Mouse (Mus musculus) heart, embryonic 11.5 days (tissue): ENCODE data around the gene Neurog3. TPM values are rescaled to one million over a fixed set of nuclear protein-coding genes. Genes with fewer than 3 reads are reported as not detected.

Source experiments
- ATAC-seq: fragments of 200-750 bp; cut with Nextera tagmentation; replicated peaks from 2 replicates; pipeline ENCODE4 v1.8.0; 2017; ENCODE audit warnings: moderate library complexity; ENCODE audit not compliant: insufficient number of reproducible peaks, low FRiP score, low TSS enrichment
- H3K27ac ChIP-seq: fragments of 300-500 bp; sonication (generic); 2 replicates; pipeline ENCODE4 v1.5.1; 2014; ENCODE audit warnings: mild to moderate bottlenecking, low read depth, low read length
- H3K27me3 ChIP-seq: fragments of 300-500 bp; sonication (generic); 2 replicates; pipeline ENCODE4 v1.6.1; 2014; ENCODE audit warnings: mild to moderate bottlenecking, low read length, mixed read lengths; ENCODE audit not compliant: control insufficient read depth, insufficient read depth
- H3K36me3 ChIP-seq: fragments of 300-500 bp; sonication (generic); 2 replicates; pipeline ENCODE4 v1.6.1; 2014; ENCODE audit warnings: mild to moderate bottlenecking, low read length, moderate library complexity, mixed read lengths; ENCODE audit not compliant: control insufficient read depth, insufficient read depth
- H3K4me1 ChIP-seq: fragments of 300-500 bp; sonication (generic); 2 replicates; pipeline ENCODE4 v1.6.1; 2014; ENCODE audit warnings: low read length; ENCODE audit not compliant: control insufficient read depth, insufficient read depth
- H3K4me2 ChIP-seq: fragments of 300-500 bp; sonication (generic); 2 replicates; pipeline ENCODE4 v1.6.1; 2014; ENCODE audit warnings: mild to moderate bottlenecking, moderate library complexity
- H3K4me3 ChIP-seq: fragments of 300-500 bp; sonication (generic); 2 replicates; pipeline ENCODE4 v1.5.1; 2014; ENCODE audit warnings: low read depth, low read length
- H3K9ac ChIP-seq: fragments of 300-500 bp; sonication (generic); 2 replicates; pipeline ENCODE4 v1.6.1; 2014; ENCODE audit warnings: mild to moderate bottlenecking, low read depth, low read length, moderate library complexity
- H3K9me3 ChIP-seq: fragments of 300-500 bp; sonication (generic); replicated peaks from 2 replicates; pipeline ENCODE4 v1.6.1; 2016; ENCODE audit warnings: low read length; ENCODE audit not compliant: control insufficient read depth
- WGBS: fragments of 180-500 bp; shearing (Covaris S2); extraction: QIAGEN DNeasy Blood & Tissue Kit; methylation state at CpG from one replicate; pipeline ENCODE4 v1.1.7; 2014; ENCODE audit not compliant: insufficient replicate concordance; 5-methylcytosine and 5-hydroxymethylcytosine counted together
- polyA plus RNA-seq: library from polyadenylated mRNA; unstranded; fragments of >200 nt; fragmentation: Nextera tagmentation; extraction: Ambion mirVana; gene quantifications from 2 replicates; pipeline ENCODE4 v1.2.1, GENCODE M21; 2014

Gene Neurog3
- polyA plus RNA-seq, 1 experiment from 2014 or later, result 0.21 TPM

- no peak for ATAC-seq
- no peak overlapping the region for H3K4me3 ChIP-seq
- H3K9ac ChIP-seq, result no peak overlapping the region
- no peaks in the 10 kb centered on the region for H3K36me3 ChIP-seq
- H3K27me3 ChIP-seq, result peaks cover 64% of the 10 kb centered on the region
- WGBS, result 37% methylated on average over 21 of the region's 21 CpGs
- no peak overlapping the region for H3K27ac ChIP-seq
- no peaks in the 10 kb centered on the region for H3K9me3 ChIP-seq
- no peak overlapping the region for H3K4me2 ChIP-seq
- H3K4me1 ChIP-seq, result peaks cover 2% of the 10 kb centered on the region; the same call in 1 of the 2 replicates
Measured at GRCm38 (mm10) chr10:62127711-62128231, 5.1 kb upstream of the Neurog3 start.

- Histone ChIP-seq H3K4me2 (no peak overlapping the region), H3K9ac (no peak overlapping the region), H3K4me3 (no peak overlapping the region), H3K9me3 (no peaks in the 10 kb centered on the region), H3K27ac (no peak overlapping the region), H3K4me1 (peaks cover 3% of the 10 kb centered on the region; the same call in 1 of the 2 replicates), H3K36me3 (no peaks in the 10 kb centered on the region), H3K27me3 (peaks cover 70% of the 10 kb centered on the region)
- WGBS, result 2% methylated on average over 32 of the region's 32 CpGs
- no peak for ATAC-seq
Measured at GRCm38 (mm10) chr10:62128316-62128951, 4.5 kb upstream of the Neurog3 start.

- Histone ChIP-seq H3K36me3 (no peaks in the 10 kb centered on the region), H3K27ac (no peak overlapping the region), H3K9ac (no peak overlapping the region), H3K9me3 (no peaks in the 10 kb centered on the region), H3K4me3 (no peak overlapping the region), H3K27me3 (peaks cover 71% of the 10 kb centered on the region), H3K4me1 (peaks cover 3% of the 10 kb centered on the region; the same call in 1 of the 2 replicates), H3K4me2 (no peak overlapping the region)
- no peak for ATAC-seq
- WGBS, result 5% methylated on average over 7 of the region's 8 CpGs
Measured at GRCm38 (mm10) chr10:62135696-62136470, 3.0 kb downstream of the Neurog3 start.

GRCm38 (mm10) chr10:62137150-62137549 is 4.3 kb downstream of the Neurog3 start:
- H3K27me3 ChIP-seq, result peaks cover 58% of the 10 kb centered on the region

GRCm38 (mm10) chr10:62138040-62138439 is 5.2 kb downstream of the Neurog3 start:
- Histone ChIP-seq H3K4me1 (no peaks in the 10 kb centered on the region), H3K4me3 (no peak overlapping the region), H3K27ac (no peak overlapping the region), H3K4me2 (no peak overlapping the region), H3K9ac (no peak overlapping the region), H3K27me3 (peaks cover 49% of the 10 kb centered on the region), H3K36me3 (no peaks in the 10 kb centered on the region), H3K9me3 (no peaks in the 10 kb centered on the region)
- 22% methylated on average over 3 of the region's 3 CpGs for WGBS
- no peak for ATAC-seq

More at GRCm38 (mm10) chr10:62137150-62137549, 4.3 kb downstream of the Neurog3 start:
- 17% methylated on average over 4 of the region's 4 CpGs for WGBS
- no peak for ATAC-seq
- Histone ChIP-seq H3K4me3 (no peak overlapping the region), H3K36me3 (no peaks in the 10 kb centered on the region), H3K4me1 (peaks cover 3% of the 10 kb centered on the region; the same call in 1 of the 2 replicates), H3K9ac (no peak overlapping the region), H3K9me3 (no peaks in the 10 kb centered on the region), H3K4me2 (no peak overlapping the region), H3K27ac (no peak overlapping the region)

- peaks cover 20% of the 10 kb centered on the region for H3K27me3 ChIP-seq
- no peak for ATAC-seq
- H3K36me3 ChIP-seq, result no peaks in the 10 kb centered on the region
- 45% methylated on average over 8 of the region's 8 CpGs for WGBS
- no peak within 1 kb of the TSS for H3K4me2 ChIP-seq
- H3K4me1 ChIP-seq, result no peaks in the 10 kb centered on the region
- H3K4me3 ChIP-seq, result no peak within 1 kb of the TSS
- no peak within 1 kb of the TSS for H3K27ac ChIP-seq
- H3K9me3 ChIP-seq, result no peaks in the 10 kb centered on the region
- no peak within 1 kb of the TSS for H3K9ac ChIP-seq
Measured at GRCm38 (mm10) chr10:62143820-62144219, 10.9 kb downstream of the Neurog3 start, which contains the start of gene Fam241b. Gene Fam241b (minus strand): TSS chr10:62143920.

GRCm38 (mm10) chr10:62145957-62146356 is 13.1 kb downstream of the Neurog3 start:
- H3K9ac ChIP-seq, result no peak overlapping the region
- peaks cover 23% of the 10 kb centered on the region for H3K27me3 ChIP-seq
- WGBS, result 70% methylated on average over 5 of the region's 5 CpGs
- H3K4me2 ChIP-seq, result no peak overlapping the region
- H3K4me3 ChIP-seq, result no peak overlapping the region
- no peak overlapping the region for H3K27ac ChIP-seq
- H3K4me1 ChIP-seq, result no peaks in the 10 kb centered on the region
- no peaks in the 10 kb centered on the region for H3K36me3 ChIP-seq
- no peaks in the 10 kb centered on the region for H3K9me3 ChIP-seq
- no peak for ATAC-seq

- Histone ChIP-seq H3K9me3 (no peaks in the 10 kb centered on the region), H3K4me2 (no peak overlapping the region), H3K4me3 (no peak overlapping the region), H3K27me3 (peaks cover 23% of the 10 kb centered on the region), H3K4me1 (no peaks in the 10 kb centered on the region), H3K36me3 (no peaks in the 10 kb centered on the region), H3K27ac (no peak overlapping the region), H3K9ac (no peak overlapping the region)
- no peak for ATAC-seq
- WGBS, result 52% methylated on average over 12 of the region's 12 CpGs
Measured at GRCm38 (mm10) chr10:62147466-62148248, 14.8 kb downstream of the Neurog3 start.
